Mouse (Mus musculus): ENCODE results near the gene Rfx2.

Rfx2 gene

DNA sequence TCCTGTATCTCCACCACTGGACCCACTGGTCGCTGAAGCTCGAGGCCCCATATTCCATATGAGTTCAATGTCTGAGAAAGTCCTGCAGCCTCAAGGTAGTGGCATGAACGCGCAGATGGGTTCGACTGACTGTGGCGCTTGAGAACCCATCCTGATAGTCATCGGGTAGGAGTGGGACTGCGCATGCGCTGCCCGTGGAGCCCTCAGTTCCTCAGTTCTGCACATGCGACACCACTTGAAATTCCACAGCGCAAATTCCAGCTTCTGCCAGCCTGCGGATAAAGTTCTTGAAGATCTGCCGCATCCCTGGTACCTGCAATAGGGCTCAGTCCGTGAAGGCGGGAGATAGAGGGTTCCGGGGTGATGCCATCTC is 90.0 kb downstream of the Rfx2 start:
- DNase-seq = no peak

GRCm38 (mm10) chr17:56740118-56740787 is 90.6 kb downstream of the Rfx2 start:
- no peak for DNase-seq

DNA sequence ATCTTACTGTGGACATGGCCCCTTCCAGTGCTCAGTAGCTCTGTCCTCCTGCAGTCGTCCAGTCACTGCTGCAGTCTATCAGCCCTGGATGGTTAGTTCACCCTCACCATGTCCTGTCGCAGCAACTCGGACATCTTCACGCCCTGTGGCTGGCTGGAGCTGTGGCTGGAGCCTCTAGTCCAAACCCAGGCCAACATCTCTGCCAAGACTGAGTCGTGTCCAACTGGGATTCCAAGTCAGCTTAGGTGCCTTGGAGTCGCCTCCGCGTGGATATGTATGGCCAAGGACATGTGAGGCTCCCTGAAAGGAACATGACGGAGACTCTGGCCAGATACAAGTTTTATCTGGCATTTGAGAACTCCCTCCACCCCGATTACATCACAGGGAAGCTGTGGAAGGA is 92.6 kb downstream of the Rfx2 start:
- no peak for DNase-seq

DNA sequence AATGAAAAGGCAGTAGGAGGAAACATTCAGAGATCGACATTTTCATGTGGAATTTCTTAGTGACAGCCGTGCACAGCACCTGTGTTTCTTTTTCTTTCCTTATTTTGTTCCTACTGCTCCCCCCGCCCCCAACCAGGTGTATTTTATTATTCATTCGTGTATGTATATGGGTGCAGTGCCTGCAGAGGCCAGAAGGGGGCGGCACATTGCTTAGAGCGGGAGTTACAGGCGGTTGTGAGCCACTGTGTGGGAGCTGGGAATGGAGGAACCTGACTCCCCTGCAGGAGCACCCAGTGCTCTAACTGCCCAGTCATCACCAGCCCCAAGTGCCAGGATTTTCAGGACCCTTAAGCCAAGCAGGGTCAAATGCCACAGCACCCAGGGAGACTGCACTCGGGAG is 94.3 kb downstream of the Rfx2 start:
- DNase-seq = no peak

GRCm38 (mm10) chr17:56729656-56730055 is 101.2 kb downstream of the Rfx2 start:
- DNase-seq = no peak

DNA sequence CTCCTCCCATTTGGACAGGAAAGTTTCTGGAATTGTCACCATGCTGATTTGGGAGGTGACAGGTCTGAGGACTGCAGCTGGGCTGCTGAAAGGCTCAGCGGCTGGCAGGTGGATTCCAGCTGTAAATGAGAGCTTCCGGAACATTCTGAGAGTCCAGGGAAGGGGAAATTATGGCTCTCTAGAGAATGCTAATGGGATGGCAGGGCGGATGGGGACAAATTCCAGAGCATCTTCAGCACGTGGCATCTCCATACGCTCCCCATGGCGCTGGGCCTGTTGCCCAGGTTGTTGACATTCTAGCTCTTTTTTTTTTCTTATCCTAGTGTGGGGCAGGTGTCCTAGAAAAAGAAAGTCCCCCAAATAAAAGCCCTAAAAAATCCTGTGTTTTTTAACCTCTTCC is 101.7 kb downstream of the Rfx2 start:
- DNase-seq = no peak

GRCm38 (mm10) chr17:56728117-56728516 is 102.7 kb downstream of the Rfx2 start:
- no peak for DNase-seq

- DNase-seq = no peak
Observed at GRCm38 (mm10) chr17:56727659-56728058, 103.2 kb downstream of the Rfx2 start.

GRCm38 (mm10) chr17:56727029-56727649 is 103.7 kb downstream of the Rfx2 start:
- no peak for DNase-seq
